Mouse (Mus musculus) gonadal fat pad, adult 2 months (tissue): ENCODE results near the gene Aifm1. TPM values are rescaled to one million over a fixed set of nuclear protein-coding genes. Genes with fewer than 3 reads are reported as not detected.

Experiments used
- polyA plus RNA-seq: library from polyadenylated mRNA; depleted of rRNA; stranded (reverse); fragments of >200 nt; gene quantifications from 2 replicates; pipeline ENCODE4 v1.2.3, GENCODE M21; 2012; rRNA removed

Aifm1 gene
- polyA plus RNA-seq, 1 experiment: 21.5 TPM

Other genes starting within 250 kb of the Aifm1 start
- 2.6 and 3.7 TPM in 2 replicates for gene Bcorl1, start 172.2 kb downstream of the Aifm1 start, polyA plus RNA-seq
- gene Elf4, start 50.4 kb downstream of the Aifm1 start, polyA plus RNA-seq: 5.9 and 7.1 TPM in 2 replicates
- gene Rab33a, start 5.7 kb upstream of the Aifm1 start, polyA plus RNA-seq: 0.84 and 1.2 TPM in 2 replicates
- 4.1 and 5.1 TPM in 2 replicates for gene Zfp280c, start 80.9 kb upstream of the Aifm1 start, polyA plus RNA-seq
- 2.6 and 3.5 TPM in 2 replicates for gene Slc25a14, start 109.8 kb upstream of the Aifm1 start, polyA plus RNA-seq
- gene Gpr119, start 160.9 kb upstream of the Aifm1 start, polyA plus RNA-seq: not detected in 2 replicates
- gene Rbmx2, start 181.4 kb upstream of the Aifm1 start, polyA plus RNA-seq: 1.2 and 1.3 TPM in 2 replicates